Mouse (Mus musculus) megakaryocyte, embryonic 14.5 days (primary cell): Measurements from ENCODE around the gene Bcas3. TPM values are rescaled to one million over a fixed set of nuclear protein-coding genes. Genes with fewer than 3 reads are reported as not detected.

Source experiments
- H3K27me3 ChIP-seq: replicated peaks from 2 replicates; pipeline ENCODE3; 2012; ENCODE audit warnings: inconsistent platforms
- H3K36me3 ChIP-seq: replicated peaks from 2 replicates; pipeline ENCODE3; 2012; ENCODE audit warnings: low read length, inconsistent platforms, mixed read lengths
- H3K4me1 ChIP-seq: 2 replicates; pipeline ENCODE4 v1.6.1; 2012; ENCODE audit warnings: inconsistent platforms
- H3K4me3 ChIP-seq: replicated peaks from 2 replicates; pipeline ENCODE3; 2012; ENCODE audit warnings: moderate library complexity, mild to moderate bottlenecking, inconsistent platforms
- H3K9me3 ChIP-seq: 2 replicates; pipeline ENCODE4 v1.6.1; 2012; ENCODE audit warnings: inconsistent platforms
- FLI1 ChIP-seq: IDR thresholded peaks from 2 replicates; pipeline ENCODE4 v1.6.1; 2012; ENCODE audit warnings: low read length, inconsistent platforms, mixed read lengths
- GATA1 ChIP-seq: IDR thresholded peaks from 3 replicates; pipeline ENCODE4 v1.6.1; 2012; ENCODE audit warnings: mixed read lengths, low read length, inconsistent platforms, borderline replicate concordance
- polyA plus RNA-seq: library from polyadenylated mRNA; stranded (reverse); fragments of >175 nt; gene quantifications from 2 replicates; pipeline ENCODE4 v1.2.3, GENCODE M21; 2012; ENCODE audit warnings: low replicate concordance; ENCODE audit not compliant: insufficient read depth

Gene Bcas3
- polyA plus RNA-seq, 1 experiment = 212 TPM

- 0 out of 2 replicates have a peak, but pooled peaks cover 5% of the 10 kb centered on the region for H3K9me3 ChIP-seq
- TF ChIP-seq GATA1 = no peak
- no peak for TF ChIP-seq FLI1
- H3K4me3 ChIP-seq = no peak overlapping the region
- H3K4me1 ChIP-seq = peaks cover 14% of the 10 kb centered on the region
- peaks cover 17% of the 10 kb centered on the region for H3K27me3 ChIP-seq
- H3K36me3 ChIP-seq = no peaks in the 10 kb centered on the region
Measured at GRCm38 (mm10) chr11:85628303-85629063, 275.5 kb downstream of the Bcas3 start.

GRCm38 (mm10) chr11:85632568-85632981 is 279.6 kb downstream of the Bcas3 start:
- no peaks in the 10 kb centered on the region for H3K36me3 ChIP-seq
- no peak for TF ChIP-seq FLI1
- TF ChIP-seq GATA1 = no peak
- H3K4me1 ChIP-seq = peaks cover 19% of the 10 kb centered on the region
- H3K27me3 ChIP-seq = peaks cover 12% of the 10 kb centered on the region
- H3K4me3 ChIP-seq = no peak overlapping the region
- 0 out of 2 replicates have a peak, but pooled peaks cover 5% of the 10 kb centered on the region for H3K9me3 ChIP-seq

GRCm38 (mm10) chr11:85638696-85639495 is 285.9 kb downstream of the Bcas3 start:
- Histone ChIP-seq H3K4me1 (peaks cover 54% of the 10 kb centered on the region), H3K4me3 (no peak overlapping the region), H3K27me3 (peaks cover 1% of the 10 kb centered on the region), H3K36me3 (no peaks in the 10 kb centered on the region), H3K9me3 (no peaks in the 10 kb centered on the region)
- TF ChIP-seq FLI1 (no peak), GATA1 (no peak)

DNA sequence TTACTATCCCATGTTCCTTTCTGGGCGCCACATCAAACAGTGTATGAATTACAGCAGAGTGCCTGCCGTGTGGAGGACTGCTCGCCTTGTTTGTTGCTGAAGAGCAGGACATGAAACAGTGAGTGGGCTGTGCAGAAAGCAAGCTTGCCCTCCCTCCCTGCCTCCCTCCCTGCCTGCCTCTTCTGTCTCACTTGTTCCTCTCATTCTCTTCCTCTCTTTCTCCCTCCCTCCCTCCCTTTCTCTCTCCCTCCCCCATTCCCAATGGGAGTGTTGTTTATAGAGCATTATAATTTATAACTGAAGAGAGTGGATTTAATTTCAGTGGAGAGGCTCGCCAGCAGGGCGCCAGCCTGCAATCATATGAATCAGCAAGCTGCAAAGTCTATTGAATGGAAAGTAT is 287.7 kb downstream of the Bcas3 start:
- H3K27me3 ChIP-seq = peaks cover 5% of the 10 kb centered on the region
- TF ChIP-seq FLI1 (no peak), GATA1 (no peak)
- H3K36me3 ChIP-seq = no peaks in the 10 kb centered on the region
- H3K4me1 ChIP-seq = peaks cover 56% of the 10 kb centered on the region
- H3K4me3 ChIP-seq = peak overlapping the region; percentile 71
- no peaks in the 10 kb centered on the region for H3K9me3 ChIP-seq

GRCm38 (mm10) chr11:85641486-85641885 is 288.5 kb downstream of the Bcas3 start:
- Histone ChIP-seq H3K9me3 (no peaks in the 10 kb centered on the region), H3K36me3 (no peaks in the 10 kb centered on the region), H3K27me3 (peaks cover 5% of the 10 kb centered on the region), H3K4me1 (peaks cover 52% of the 10 kb centered on the region), H3K4me3 (no peak overlapping the region)
- TF ChIP-seq GATA1 (no peak), FLI1 (no peak)

DNA sequence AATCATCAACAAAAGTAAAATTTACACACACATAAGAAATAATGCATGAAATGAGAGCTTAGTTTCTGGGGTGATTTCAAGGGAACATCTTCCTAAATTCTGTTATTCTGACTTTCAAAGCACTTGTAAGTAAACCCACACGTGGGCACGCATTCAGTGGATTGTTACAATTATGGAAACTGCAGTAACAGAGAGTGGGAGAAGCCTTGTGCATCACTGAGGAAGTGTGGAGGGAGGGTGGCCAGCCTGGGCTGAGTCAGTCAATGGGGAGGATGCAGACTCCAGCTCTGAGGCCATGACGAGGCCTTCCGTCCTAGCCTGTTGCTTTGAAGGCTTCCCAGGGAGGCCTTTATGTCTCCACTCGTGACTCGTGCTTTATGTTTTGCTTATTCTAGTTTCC is 289.6 kb downstream of the Bcas3 start:
- Histone ChIP-seq H3K36me3 (no peaks in the 10 kb centered on the region), H3K9me3 (no peaks in the 10 kb centered on the region), H3K27me3 (peaks cover 7% of the 10 kb centered on the region), H3K4me3 (peak overlapping the region; percentile 40), H3K4me1 (peaks cover 45% of the 10 kb centered on the region)
- TF ChIP-seq GATA1 = no peak
- TF ChIP-seq FLI1 = no peak

DNA sequence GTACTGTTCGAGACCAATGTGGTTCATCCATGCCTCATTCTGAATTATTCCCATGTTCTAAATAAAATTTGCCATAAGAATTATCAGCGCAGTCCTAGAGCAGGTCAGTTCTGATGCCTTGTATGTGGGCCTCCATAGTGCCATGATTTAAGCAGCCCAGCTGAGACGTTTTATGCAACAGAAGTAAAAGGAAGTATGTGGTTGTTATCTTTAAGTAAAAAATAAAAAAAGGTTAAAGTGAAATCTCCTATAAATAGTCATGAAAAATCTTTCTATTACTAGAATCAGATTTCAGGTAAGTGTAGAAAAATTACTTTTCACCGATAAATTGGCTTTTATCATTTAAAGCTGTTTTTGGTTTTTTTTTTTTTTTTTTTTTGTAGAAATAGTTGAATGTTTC is 290.1 kb downstream of the Bcas3 start:
- TF ChIP-seq FLI1 (no peak), GATA1 (no peak)

DNA sequence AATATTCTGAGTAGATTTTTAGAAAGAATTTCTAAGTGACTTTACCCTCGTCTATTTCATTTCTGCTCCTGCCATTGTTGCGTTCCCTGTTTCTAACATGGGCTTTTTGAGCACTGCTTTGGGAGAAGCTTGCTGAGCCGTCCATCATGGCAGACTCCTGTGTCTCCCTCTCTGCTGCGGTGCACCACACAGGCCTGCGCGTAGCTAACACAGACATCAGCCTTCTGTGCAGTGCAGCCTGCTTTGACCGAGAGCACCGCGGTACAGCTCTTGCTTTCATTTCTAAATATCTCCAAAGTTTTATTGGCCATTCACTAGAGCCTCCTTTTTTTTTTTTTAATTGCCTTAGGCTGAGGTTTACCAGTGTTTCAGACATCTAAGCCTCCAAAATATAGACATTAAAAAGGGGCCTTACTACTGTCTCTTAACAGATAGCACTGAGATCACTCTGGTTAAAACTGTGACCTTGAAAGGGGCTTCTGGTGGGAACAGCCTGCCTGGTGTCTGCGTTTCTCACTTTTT is 290.6 kb downstream of the Bcas3 start:
- no peaks in the 10 kb centered on the region for H3K9me3 ChIP-seq
- no peaks in the 10 kb centered on the region for H3K36me3 ChIP-seq
- peaks cover 40% of the 10 kb centered on the region for H3K4me1 ChIP-seq
- H3K4me3 ChIP-seq = peak overlapping the region; percentile 65
- H3K27me3 ChIP-seq = peaks cover 9% of the 10 kb centered on the region
- no peak for TF ChIP-seq FLI1
- TF ChIP-seq GATA1 = no peak

More for the DNA sequence above, 290.1 kb downstream of the Bcas3 start:
- H3K36me3 ChIP-seq = no peaks in the 10 kb centered on the region
- peaks cover 7% of the 10 kb centered on the region for H3K27me3 ChIP-seq
- H3K4me3 ChIP-seq = no peak overlapping the region
- H3K9me3 ChIP-seq = no peaks in the 10 kb centered on the region
- peaks cover 40% of the 10 kb centered on the region for H3K4me1 ChIP-seq

DNA sequence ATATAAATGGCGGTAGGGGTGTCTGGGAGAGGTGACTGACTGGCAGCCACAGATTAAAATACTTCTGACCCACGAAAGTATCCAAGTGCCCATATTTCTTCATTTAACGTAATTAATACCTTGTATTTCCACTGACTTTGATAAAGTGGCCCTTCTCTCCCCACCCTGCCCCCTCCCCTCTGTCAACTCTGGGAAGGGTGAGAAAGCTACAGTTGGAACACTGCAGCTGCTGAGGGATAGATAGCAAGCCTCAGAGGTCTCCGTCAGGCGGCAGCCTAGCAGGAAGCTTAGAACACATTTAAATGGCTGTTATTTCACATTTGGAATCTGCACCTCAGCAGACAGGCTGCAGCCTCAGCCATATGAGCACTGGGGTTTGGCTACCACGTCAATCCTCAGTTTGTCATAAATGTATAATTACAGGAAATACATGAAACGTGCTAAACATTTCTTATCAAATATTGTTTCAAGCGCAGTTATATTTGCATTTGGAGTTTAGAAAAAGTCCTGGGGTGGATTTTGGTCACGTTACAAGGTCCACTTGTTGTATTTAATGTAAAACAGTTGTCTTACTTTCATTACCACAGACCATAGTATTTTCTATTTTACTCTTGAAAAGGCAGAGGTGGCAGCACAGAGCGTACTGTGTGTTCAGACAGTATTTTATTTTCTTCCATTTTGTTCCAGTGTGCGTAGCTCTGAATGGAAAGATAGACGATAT is 291.2 kb downstream of the Bcas3 start:
- Histone ChIP-seq H3K36me3 (no peaks in the 10 kb centered on the region), H3K27me3 (peaks cover 9% of the 10 kb centered on the region), H3K4me1 (peaks cover 35% of the 10 kb centered on the region), H3K4me3 (peak overlapping the region; percentile 68), H3K9me3 (no peaks in the 10 kb centered on the region)
- no peak for TF ChIP-seq GATA1
- TF ChIP-seq FLI1 = no peak
